Mouse (Mus musculus) heart, embryonic 11.5 days (tissue): ENCODE data around the gene Efr3b. TPM values are rescaled to one million over a fixed set of nuclear protein-coding genes. Genes with fewer than 3 reads are reported as not detected.
A peak's percentile ranks its signal among the peaks of the same experiment; 100 is the strongest.
"Not testable (repeated sequence)": the region's sequence is repeated elsewhere in the genome, so short reads cannot be mapped to it uniquely, and the experiment has no call there.

Experiments
- ATAC-seq: fragments of 200-750 bp; cut with Nextera tagmentation; replicated peaks from 2 replicates; pipeline ENCODE4 v1.8.0; 2017; ENCODE audit warnings: moderate library complexity; ENCODE audit not compliant: insufficient number of reproducible peaks, low FRiP score, low TSS enrichment
- H3K27ac ChIP-seq: fragments of 300-500 bp; sonication (generic); 2 replicates; pipeline ENCODE4 v1.5.1; 2014; ENCODE audit warnings: mild to moderate bottlenecking, low read depth, low read length
- H3K27me3 ChIP-seq: fragments of 300-500 bp; sonication (generic); 2 replicates; pipeline ENCODE4 v1.6.1; 2014; ENCODE audit warnings: mild to moderate bottlenecking, low read length, mixed read lengths; ENCODE audit not compliant: control insufficient read depth, insufficient read depth
- H3K36me3 ChIP-seq: fragments of 300-500 bp; sonication (generic); 2 replicates; pipeline ENCODE4 v1.6.1; 2014; ENCODE audit warnings: mild to moderate bottlenecking, low read length, moderate library complexity, mixed read lengths; ENCODE audit not compliant: control insufficient read depth, insufficient read depth
- H3K4me1 ChIP-seq: fragments of 300-500 bp; sonication (generic); 2 replicates; pipeline ENCODE4 v1.6.1; 2014; ENCODE audit warnings: low read length; ENCODE audit not compliant: control insufficient read depth, insufficient read depth
- H3K4me2 ChIP-seq: fragments of 300-500 bp; sonication (generic); 2 replicates; pipeline ENCODE4 v1.6.1; 2014; ENCODE audit warnings: mild to moderate bottlenecking, moderate library complexity
- H3K4me3 ChIP-seq: fragments of 300-500 bp; sonication (generic); 2 replicates; pipeline ENCODE4 v1.5.1; 2014; ENCODE audit warnings: low read depth, low read length
- H3K9ac ChIP-seq: fragments of 300-500 bp; sonication (generic); 2 replicates; pipeline ENCODE4 v1.6.1; 2014; ENCODE audit warnings: mild to moderate bottlenecking, low read depth, low read length, moderate library complexity
- H3K9me3 ChIP-seq: fragments of 300-500 bp; sonication (generic); replicated peaks from 2 replicates; pipeline ENCODE4 v1.6.1; 2016; ENCODE audit warnings: low read length; ENCODE audit not compliant: control insufficient read depth
- WGBS: fragments of 180-500 bp; shearing (Covaris S2); extraction: QIAGEN DNeasy Blood & Tissue Kit; methylation state at CpG from one replicate; pipeline ENCODE4 v1.1.7; 2014; ENCODE audit not compliant: insufficient replicate concordance; 5-methylcytosine and 5-hydroxymethylcytosine counted together
- polyA plus RNA-seq: library from polyadenylated mRNA; unstranded; fragments of >200 nt; fragmentation: Nextera tagmentation; extraction: Ambion mirVana; gene quantifications from 2 replicates; pipeline ENCODE4 v1.2.1, GENCODE M21; 2014

The Efr3b gene
- polyA plus RNA-seq, 1 experiment from 2014 or later = 6.4 TPM

DNA sequence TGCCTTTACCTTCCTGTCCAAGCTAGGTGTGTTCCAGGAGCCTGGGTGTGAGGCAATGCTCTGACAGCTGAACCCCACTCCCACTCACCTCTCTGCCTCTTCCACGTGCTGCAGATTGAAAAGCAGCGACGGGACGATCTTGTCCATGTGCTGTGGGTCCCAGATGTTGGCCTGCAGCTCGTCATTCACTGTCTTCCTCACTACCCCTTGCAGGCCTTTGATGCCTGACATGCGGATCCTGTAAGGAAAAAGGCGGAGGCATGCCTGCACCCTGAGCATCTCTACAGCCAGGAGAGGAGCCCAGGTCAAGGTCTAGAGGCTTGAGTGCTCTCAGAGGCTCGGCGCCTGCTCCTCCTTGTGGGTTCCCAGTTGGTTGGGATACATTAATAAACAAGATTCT, 54.3 kb downstream of the Efr3b start:
- ATAC-seq = no peak
- H3K27ac ChIP-seq = no peak overlapping the region
- 70% methylated on average over 9 of the region's 9 CpGs for WGBS
- no peak overlapping the region for H3K4me2 ChIP-seq
- peaks cover 3% of the 10 kb centered on the region; the same call in 1 of the 2 replicates for H3K4me1 ChIP-seq
- H3K9ac ChIP-seq = no peak overlapping the region
- H3K36me3 ChIP-seq = peaks cover 5% of the 10 kb centered on the region; the same call in 1 of the 2 replicates
- H3K9me3 ChIP-seq = no peaks in the 10 kb centered on the region
- H3K27me3 ChIP-seq = no peaks in the 10 kb centered on the region
- no peak overlapping the region for H3K4me3 ChIP-seq

DNA sequence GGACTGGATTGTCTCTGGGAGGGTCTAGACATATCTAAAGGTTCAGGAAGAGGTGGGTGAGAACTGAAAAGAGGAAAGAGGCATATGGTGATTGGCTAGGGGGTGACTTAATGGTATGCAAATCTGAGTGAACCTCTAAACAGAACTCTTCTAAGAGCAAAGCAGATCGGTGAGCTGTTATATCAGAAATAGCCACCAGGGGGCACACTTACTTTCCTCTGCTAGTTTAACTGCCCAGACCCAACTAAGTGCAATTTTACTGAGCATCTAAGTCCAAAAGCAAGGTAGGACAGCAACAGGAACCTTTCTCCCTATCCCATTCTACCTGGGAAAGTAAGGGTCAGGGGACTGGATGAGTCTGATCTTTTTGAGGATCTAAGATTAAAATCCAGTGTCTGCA, 55.0 kb downstream of the Efr3b start:
- WGBS = 4% methylated on average over 1 of the region's 1 CpGs
- H3K9me3 ChIP-seq = no peaks in the 10 kb centered on the region
- H3K4me3 ChIP-seq = no peak overlapping the region
- no peak overlapping the region for H3K9ac ChIP-seq
- H3K36me3 ChIP-seq = peaks cover 5% of the 10 kb centered on the region; the same call in 1 of the 2 replicates
- no peak overlapping the region for H3K27ac ChIP-seq
- no peak for ATAC-seq
- H3K27me3 ChIP-seq = no peaks in the 10 kb centered on the region
- peaks cover 3% of the 10 kb centered on the region; the same call in 1 of the 2 replicates for H3K4me1 ChIP-seq
- H3K4me2 ChIP-seq = no peak overlapping the region

DNA sequence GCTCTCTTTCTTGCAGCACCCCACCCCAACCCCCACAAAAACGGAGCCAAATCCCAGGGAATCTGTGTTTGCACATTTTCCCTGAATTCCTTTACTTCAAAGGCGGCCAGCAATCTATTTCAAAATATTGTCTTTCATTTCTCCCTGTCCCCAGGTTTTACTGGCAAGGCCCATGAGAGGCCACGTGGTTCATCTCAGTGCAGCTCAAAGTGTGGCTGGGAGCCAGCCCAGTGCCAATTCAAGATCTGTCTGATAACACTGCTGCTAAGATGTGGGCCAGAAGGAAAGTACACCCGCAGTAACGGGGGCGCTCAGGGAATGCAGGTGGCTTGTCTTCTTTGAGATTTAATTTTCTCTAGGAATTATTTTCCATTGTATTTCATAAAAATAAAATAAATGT, 56.5 kb downstream of the Efr3b start:
- 22% methylated on average over 6 of the region's 6 CpGs for WGBS
- no peak overlapping the region for H3K9ac ChIP-seq
- H3K4me2 ChIP-seq = peak overlapping the region; percentile 81

DNA sequence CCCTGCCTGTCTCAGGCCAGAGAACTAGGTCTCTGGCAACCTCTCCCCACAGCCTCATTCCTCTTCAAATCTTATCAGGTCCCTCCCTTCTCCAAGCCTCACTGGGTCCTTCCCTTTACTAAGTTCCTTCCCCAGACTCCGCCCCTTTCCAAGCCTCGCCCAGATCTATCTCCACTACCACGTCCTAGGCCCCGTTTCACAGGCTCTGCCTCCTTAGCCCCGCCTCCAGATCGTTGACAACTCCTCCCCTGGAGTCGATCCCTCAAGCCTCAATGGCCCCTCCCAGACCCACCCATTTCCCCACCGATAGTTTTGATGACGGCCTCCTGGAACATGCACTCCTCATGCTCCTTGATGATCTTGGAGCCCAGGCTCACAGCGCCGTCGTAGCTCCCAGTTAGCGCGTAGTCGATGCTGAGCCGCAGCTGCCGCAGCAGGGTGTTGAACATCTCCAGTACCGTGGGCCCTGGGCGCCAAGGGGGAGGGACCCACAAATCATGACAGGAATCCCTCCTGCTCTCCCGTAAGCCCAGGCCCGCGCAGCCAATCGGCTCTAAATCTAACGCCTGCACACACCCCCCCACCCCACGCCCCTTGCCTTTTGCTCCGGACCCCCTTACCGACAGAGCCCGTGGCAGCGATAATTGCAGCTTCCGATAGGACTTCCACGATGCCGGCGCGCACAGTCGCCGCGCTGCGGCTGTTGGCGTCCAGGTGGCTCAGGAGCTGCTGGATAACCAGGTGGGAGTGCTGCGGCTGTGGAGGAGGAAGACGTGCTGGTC, 57.2 kb downstream of the Efr3b start:
- no peak overlapping the region for H3K27ac ChIP-seq

More for the DNA sequence above, 56.5 kb downstream of the Efr3b start:
- H3K27me3 ChIP-seq = no peaks in the 10 kb centered on the region
- no peak overlapping the region for H3K27ac ChIP-seq
- no peaks in the 10 kb centered on the region for H3K9me3 ChIP-seq
- peaks cover 3% of the 10 kb centered on the region; the same call in 1 of the 2 replicates for H3K4me1 ChIP-seq
- H3K4me3 ChIP-seq = no peak overlapping the region
- no peak for ATAC-seq
- H3K36me3 ChIP-seq = peaks cover 6% of the 10 kb centered on the region; the same call in 1 of the 2 replicates

DNA sequence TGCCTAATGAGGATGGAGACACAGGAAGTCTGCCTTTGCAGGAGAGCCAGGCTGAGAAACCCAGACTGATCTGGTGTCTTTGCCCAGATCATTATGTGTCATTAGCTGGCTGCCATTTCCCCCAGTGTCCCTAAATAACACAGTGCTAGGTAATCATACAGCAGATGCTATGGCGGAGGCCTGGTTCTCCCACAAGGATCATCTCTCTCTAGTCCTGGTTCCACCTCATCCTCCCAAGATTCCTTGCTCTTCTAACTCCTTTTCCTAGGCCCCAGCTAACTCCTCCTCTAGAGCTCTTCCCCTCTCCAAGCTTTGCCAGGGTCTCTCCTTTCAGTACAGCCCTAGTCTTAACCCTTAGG, 57.7 kb downstream of the Efr3b start:
- no peak overlapping the region for H3K27ac ChIP-seq
- ATAC-seq = no peak
- peaks cover 3% of the 10 kb centered on the region; the same call in 1 of the 2 replicates for H3K4me1 ChIP-seq
- H3K4me3 ChIP-seq = 0 out of 2 replicates have a peak overlapping the region, but pooled peaks have one; percentile 48
- H3K36me3 ChIP-seq = peaks cover 9% of the 10 kb centered on the region; the same call in 1 of the 2 replicates
- 61% methylated on average over 1 of the region's 1 CpGs for WGBS
- H3K27me3 ChIP-seq = no peaks in the 10 kb centered on the region
- peak overlapping the region; percentile 81 for H3K4me2 ChIP-seq
- H3K9me3 ChIP-seq = no peaks in the 10 kb centered on the region
- no peak overlapping the region for H3K9ac ChIP-seq

More for the DNA sequence above, 57.2 kb downstream of the Efr3b start:
- peak; percentile 84 for ATAC-seq
- Histone ChIP-seq H3K4me3 (peak overlapping the region; percentile 48), H3K9me3 (no peaks in the 10 kb centered on the region), H3K4me1 (peaks cover 3% of the 10 kb centered on the region; the same call in 1 of the 2 replicates), H3K9ac (peak overlapping the region; percentile 44; the same call in 1 of the 2 replicates), H3K36me3 (peaks cover 9% of the 10 kb centered on the region; the same call in 1 of the 2 replicates), H3K27me3 (no peaks in the 10 kb centered on the region), H3K4me2 (peak overlapping the region; percentile 81)
- under 1% methylated on average over 40 of the region's 41 CpGs for WGBS

DNA sequence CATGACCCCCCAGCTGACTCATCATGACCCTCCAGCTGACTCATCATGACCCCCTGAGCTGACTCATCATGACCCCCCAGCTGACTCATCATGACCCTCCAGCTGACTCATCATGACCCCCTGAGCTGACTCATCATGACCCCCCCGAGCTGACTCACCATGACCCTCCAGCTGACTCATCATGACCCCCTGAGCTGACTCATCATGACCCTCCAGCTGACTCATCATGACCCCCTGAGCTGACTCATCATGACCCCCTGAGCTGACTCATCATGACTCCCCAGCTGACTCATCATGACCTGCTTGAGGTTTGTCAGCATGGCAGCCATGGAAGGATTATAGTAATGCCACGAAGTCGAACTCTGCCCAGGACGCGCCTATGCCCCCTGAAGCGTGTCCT, 65.5 kb downstream of the Efr3b start:
- not testable (repeated sequence) for H3K9ac ChIP-seq, H3K4me3 ChIP-seq, ATAC-seq, H3K9me3 ChIP-seq, H3K4me2 ChIP-seq, H3K27me3 ChIP-seq, H3K4me1 ChIP-seq, H3K27ac ChIP-seq
- H3K36me3 ChIP-seq = peaks cover 17% of the 10 kb centered on the region
- 96% methylated on average over 6 of the region's 6 CpGs for WGBS

DNA sequence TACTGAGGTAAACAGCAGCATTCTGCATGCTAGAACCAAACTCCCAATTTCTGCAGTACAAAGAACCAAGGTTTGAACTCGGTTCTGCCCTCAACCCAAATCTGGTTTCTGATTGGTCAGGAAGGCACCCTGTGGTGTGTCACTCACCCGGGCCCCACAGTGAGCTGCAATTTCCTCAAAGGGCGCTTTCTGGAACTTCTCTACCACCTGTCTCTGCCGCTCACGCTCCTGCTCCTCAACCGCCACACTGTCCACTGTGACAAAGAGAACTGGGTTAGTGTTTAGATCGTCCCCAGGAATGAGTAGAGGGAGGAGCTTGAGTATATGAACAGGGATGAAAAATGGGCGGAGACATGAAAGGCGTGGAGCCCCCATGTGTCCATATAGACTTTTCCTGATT, 70.3 kb downstream of the Efr3b start:
- ATAC-seq = no peak
- Histone ChIP-seq H3K4me3 (no peak overlapping the region), H3K27me3 (no peaks in the 10 kb centered on the region), H3K9ac (no peak overlapping the region), H3K9me3 (no peaks in the 10 kb centered on the region), H3K4me1 (no peaks in the 10 kb centered on the region), H3K4me2 (no peak overlapping the region), H3K36me3 (peaks cover 12% of the 10 kb centered on the region), H3K27ac (no peak overlapping the region)
- WGBS = 59% methylated on average over 9 of the region's 9 CpGs

DNA sequence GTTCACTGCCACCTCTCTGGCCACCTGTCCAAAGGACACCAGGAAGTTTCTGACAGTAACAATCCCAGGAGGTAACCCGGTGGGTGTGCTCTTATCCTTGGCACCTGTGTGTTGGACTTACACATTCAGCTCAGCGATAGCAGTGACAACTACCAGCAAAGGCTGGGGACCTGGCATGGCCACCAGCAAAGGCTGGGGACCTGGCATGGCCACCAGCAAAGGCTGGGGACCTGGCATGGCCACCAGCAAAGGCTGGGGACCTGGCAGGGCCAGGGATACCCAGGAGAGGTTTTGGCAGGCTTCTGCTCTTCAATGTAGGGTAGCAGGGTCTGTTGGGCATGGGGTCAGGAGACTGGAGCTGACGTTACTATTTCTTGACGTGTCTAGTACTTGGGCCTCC, 71.5 kb downstream of the Efr3b start:
- H3K36me3 ChIP-seq = peaks cover 10% of the 10 kb centered on the region
- no peaks in the 10 kb centered on the region for H3K4me1 ChIP-seq
- WGBS = 81% methylated on average over 4 of the region's 4 CpGs
- no peak overlapping the region for H3K9ac ChIP-seq
- no peak for ATAC-seq
- H3K27me3 ChIP-seq = no peaks in the 10 kb centered on the region
- no peaks in the 10 kb centered on the region for H3K9me3 ChIP-seq
- H3K4me2 ChIP-seq = no peak overlapping the region
- H3K27ac ChIP-seq = no peak overlapping the region
- no peak overlapping the region for H3K4me3 ChIP-seq
